Mouse (Mus musculus) small intestine, adult 2 months (tissue): ENCODE data around the gene Ehd1.

Experiments used
- CTCF ChIP-seq: fragments of 200-500 bp; IDR thresholded peaks from 2 replicates; pipeline ENCODE4 v1.5.1; 2012; ENCODE audit warnings: low read depth, mild to moderate bottlenecking, control low read depth, inconsistent platforms, low read length, moderate library complexity, mixed read lengths; ENCODE audit not compliant: insufficient replicate concordance, insufficient read length; ENCODE audit errors: extremely low read depth
- POLR2A ChIP-seq: fragments of 200-500 bp; IDR thresholded peaks from 2 replicates; pipeline ENCODE4 v1.6.1; 2012; ENCODE audit warnings: low read depth, mild to moderate bottlenecking, control low read depth, inconsistent platforms, low read length, moderate library complexity

DNA sequence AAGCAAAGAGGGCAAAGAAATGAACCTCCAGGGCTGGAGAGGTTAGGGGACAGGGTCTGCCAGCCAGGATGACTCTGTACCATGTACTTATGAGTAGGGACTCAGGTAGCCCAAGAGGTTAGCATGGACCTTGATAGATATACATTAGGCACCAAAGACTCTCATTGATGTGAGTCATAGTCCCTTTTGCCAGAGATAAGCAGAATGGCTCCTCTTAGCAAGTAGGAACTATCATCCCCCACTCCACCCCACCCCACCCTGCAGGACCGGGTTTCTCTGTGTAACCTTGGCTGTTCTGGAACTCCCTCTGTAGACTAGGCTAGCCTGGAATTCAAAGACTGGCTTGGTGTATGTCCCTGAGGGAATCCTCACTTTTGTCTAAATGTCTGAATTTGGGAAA is 36.4 kb upstream of the Ehd1 start:
- TF ChIP-seq POLR2A (no peak), CTCF (no peak)
